Mouse (Mus musculus) kidney, postnatal 14 days (tissue): ENCODE measurements around the gene Tmem104.

Experiments used
- DNase-seq: peaks from one replicate; pipeline ENCODE4 v3.0.0; 2022; ENCODE audit warnings: mixed read lengths

Gene Tmem104

DNA sequence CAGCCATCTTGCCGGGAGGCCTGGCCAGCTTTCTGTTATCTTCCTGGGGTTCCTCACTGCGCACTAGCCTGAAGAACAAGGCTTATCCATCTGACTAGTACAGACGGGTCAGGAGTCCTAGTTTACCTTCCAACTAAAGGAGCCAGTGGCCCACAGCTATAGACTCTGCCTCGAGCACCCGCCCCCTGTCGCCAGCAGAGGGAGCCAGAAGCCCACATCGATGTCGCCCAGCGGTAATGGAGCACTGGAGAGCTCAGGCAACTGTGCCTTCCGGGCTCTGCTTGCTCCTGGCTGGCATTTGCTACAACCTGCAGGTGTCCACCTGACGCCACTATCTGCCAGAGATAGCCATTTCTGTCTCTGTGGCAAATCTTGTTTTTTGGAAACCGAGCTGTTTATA is 15.0 kb downstream of the Tmem104 start:
- peak; percentile 85 for DNase-seq

DNA sequence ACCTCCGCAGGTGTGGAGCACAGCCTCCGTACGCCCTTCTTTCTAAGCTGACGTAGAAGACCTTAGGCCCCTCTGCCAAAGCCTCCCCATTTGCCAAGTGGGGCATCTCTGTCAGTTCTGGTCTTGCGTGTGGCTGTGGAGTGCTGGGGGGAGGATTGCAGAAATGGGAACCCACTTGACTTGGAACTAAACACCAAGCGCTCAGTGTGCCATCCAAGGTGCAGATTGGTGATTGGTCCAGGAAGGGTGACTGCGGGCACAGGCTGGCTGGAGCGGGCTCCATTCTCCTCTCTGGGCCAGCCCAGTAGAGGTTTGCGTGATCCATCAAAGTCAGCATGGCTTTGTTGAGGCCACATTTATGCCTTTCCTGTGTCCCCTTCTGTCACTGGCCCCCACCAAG is 15.5 kb downstream of the Tmem104 start:
- no peak for DNase-seq

DNA sequence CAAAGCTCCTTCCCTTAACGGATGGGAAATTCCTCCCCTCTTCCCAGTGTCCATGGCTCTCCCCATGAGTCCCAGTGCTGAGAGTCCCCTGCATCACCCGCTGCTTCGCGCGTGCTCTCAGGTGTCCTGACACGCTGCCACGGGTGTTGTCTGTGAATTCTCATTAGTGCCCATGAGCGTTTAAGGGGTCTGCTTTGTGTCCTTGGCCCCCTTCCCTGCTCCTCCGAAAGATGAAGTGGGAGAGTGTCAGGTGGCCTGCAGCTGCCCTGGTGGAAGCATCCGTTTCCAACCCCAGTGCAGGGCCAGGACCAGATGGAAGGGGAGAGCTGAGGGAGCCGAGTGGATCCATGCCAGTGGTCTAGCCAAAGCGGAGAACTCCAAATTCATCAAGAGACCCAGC is 20.8 kb downstream of the Tmem104 start:
- DNase-seq: no peak

DNA sequence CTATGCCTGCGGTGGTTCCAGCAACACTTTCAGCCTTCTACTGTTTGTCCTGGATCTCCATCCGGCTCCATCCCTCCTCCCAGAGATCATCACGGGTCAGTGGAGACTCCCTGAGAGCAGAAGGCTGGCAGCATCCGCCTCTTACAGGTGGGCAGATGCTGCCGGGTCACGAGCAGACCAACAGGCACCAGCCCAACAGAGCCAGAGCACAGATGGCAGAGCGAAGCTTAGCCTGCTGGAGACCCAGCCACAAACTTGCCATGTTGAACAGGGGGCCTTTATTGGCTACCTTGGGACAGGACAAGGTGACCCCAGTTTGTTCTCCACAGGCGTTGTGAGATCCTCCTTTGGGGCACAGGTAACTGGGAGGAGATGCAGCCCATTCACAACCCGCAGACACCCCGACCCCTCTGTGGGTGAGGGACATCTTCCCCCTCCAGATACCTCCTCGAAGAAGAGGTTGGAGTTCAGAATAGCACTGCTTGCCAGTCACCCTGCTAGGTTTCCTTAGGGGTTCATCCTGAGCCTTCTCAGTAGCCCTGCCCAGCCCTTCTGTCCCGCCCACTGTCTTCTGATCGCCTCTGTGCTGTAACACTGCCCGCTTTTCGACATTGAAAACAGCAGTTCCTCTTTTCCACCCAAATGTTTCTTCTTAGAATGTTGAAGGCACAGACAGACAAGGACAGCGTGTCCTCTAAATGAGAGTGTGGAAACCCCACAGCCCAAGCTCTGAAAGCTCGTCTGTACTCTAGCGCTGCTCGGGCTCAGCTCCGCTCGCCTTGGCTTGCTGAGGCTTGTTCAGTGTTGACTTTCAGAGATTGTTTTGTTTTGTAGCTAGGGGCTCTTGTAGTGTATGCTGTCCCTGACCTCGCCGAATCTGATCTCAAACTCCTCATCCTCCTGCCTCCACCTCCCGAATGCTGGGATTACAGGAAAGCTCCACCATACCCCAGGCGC is 21.8 kb downstream of the Tmem104 start:
- no peak for DNase-seq

GRCm38 (mm10) chr11:115209958-115210357 is 22.7 kb downstream of the Tmem104 start:
- no peak for DNase-seq

DNA sequence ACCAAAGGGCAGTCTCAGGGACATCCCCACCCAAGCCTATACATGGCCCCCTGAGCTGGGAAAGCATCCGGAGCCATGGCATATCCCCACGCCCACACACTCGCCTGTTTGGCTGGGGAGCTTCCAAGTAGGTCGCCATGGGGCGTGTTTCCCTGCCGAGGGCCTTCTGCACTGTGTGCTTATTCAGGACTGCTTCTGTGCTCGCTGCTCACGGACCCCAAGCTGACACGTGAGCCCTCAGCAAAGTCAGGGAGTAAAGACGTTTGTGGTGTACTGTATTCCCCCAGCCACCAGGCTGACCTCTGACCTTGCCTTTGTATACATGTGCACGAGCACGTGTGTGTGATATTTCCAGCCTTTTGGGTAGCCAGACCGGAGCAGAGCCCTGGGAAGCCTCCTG is 24.8 kb downstream of the Tmem104 start:
- no peak for DNase-seq

DNA sequence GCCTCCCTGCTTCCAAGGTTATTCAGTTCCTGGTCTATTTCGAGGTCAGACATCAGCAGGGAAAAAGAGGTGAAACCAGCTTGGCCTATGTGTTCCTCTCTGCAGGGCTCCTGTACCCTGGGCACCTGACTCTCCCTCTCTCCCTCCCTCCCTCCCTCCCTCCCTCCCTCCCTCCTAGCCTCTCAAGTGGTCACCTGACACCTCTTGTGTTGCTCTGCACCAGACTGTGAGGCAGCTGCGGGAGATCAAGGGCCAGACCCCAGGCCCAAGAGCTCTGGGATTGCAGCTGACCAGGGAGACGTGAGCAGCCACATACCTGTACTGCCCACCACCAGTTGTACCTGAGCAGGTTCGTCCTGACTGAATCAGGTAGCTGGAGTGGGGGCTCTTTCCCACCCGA is 27.8 kb downstream of the Tmem104 start:
- no peak for DNase-seq

- no peak for DNase-seq
Measured at GRCm38 (mm10) chr11:115217439-115218410, 30.4 kb downstream of the Tmem104 start.

GRCm38 (mm10) chr11:115219263-115219662 is 32.0 kb downstream of the Tmem104 start:
- peak; percentile 26 for DNase-seq

DNA sequence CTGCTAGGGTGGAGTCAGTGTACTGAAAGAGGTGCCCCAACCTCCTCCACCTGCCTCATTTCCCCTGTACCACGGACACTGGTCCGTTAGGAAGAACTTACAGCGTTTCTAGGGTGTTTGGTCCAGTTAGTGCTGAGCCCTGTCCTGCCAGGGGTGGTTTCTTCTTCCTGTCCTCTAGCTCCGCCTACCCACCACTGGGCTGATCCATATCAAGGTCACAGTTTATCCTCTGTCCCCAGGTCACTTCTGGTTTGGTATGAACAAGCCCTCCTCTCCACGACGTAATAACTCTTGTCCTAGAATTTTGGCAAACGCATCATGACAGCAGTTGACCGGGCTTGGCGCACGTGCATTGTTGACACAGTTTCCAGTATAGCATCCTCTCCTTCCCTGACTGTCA is 32.4 kb downstream of the Tmem104 start:
- no peak for DNase-seq

DNA sequence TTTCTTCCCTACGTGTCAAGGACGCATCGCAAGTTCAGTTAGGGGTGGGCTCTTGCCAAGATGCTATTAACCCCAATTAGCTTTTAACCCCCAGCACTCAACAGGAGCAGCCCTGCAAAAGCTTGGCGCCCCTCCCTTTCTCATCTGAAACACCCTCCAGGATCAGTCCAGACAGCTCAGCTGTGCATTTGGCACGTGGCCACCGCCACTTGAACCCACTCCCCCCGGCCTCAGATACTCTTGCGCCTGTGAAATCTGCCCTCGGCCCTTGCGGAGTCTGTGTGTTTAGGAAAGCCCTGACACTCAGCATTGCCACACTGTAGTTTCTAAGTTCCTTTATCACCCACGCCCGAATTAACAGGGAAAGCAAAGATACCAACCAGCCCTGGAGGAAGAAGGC is 34.8 kb downstream of the Tmem104 start:
- peak; percentile 68 for DNase-seq

- no peak for DNase-seq
Measured at GRCm38 (mm10) chr11:115222570-115222969, 35.3 kb downstream of the Tmem104 start.

DNA sequence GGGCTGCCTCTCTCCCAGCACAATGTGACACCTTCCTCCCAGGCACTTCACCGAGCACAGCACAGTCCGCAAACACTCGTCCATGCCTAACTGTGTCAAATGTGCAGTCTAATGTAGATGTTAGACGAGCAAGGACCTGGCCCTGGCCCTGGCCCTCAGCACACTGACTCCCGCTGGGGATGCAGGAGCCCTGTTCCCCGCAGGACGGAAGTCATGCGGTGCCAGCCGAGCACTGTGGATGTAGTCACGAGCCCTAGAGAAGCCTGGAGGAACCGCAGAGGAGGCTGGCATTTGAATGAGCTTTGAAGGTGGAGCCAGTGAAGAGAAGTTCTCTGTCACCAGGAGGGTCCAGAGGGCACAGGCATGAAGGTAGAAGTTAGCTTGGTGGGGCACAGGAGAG is 36.2 kb downstream of the Tmem104 start:
- DNase-seq: no peak

DNA sequence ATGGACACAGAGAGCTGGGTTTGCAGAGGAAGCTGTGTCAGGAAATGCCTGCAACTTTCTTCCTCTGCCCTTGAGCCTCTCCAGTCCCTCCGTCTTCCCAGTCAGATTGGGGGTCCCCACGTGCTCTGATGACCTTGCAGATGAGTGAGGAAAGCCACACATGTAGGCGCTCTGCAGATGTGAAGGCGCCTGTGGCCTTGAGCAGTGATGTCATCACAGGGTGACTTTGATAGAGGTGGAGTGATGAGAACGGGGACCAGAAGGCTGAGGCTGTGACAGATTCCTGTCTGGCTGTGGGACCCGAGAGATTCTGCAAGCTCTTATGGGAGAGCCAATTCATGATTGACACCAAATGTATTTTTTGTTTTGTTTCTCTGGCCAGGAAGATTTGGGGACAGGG is 36.6 kb downstream of the Tmem104 start:
- DNase-seq: no peak

DNA sequence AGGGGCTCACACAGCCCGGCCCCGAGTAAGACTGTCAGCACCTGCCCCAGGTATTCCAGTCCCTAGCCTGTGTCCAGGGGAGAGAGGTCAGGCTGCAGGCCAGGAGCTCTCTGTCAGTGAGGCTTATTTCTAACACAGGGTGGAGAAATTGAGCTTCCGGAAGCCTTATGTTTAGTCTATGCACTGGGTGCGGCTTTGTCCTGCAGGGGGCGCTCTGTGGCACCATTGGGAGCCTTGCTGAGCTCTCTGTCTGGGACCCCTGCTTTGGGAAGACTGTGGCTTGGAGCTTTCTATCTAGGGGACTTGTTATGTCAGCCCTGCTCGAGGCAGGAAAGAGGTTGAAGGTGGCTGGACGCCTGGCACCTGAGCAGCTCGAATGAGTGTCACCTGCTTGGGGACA is 37.6 kb downstream of the Tmem104 start:
- DNase-seq: peak; percentile 42

DNA sequence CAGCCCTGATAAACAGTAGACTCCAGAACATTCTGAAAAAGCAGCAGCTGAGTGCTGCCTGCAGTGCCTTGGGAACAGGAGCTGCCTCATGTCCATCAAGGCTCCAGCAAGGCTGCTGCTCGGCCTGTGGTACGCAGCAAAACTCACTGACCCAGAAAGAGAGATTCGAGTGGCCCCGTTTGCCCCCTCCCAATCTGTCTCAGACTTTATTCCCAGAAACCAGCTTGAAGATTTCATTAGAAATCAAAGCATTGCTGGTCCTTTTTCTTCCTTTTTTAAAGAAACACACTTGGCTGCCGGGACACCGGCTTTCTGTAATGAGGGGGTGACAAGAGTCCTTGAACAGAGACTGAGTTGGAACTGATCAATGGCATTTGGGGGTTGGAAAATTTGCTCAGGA is 38.0 kb downstream of the Tmem104 start:
- no peak for DNase-seq

- no peak for DNase-seq
Measured at GRCm38 (mm10) chr11:115226811-115227491, 39.7 kb downstream of the Tmem104 start.

- DNase-seq: no peak
Measured at GRCm38 (mm10) chr11:115227640-115228039, 40.4 kb downstream of the Tmem104 start.

DNA sequence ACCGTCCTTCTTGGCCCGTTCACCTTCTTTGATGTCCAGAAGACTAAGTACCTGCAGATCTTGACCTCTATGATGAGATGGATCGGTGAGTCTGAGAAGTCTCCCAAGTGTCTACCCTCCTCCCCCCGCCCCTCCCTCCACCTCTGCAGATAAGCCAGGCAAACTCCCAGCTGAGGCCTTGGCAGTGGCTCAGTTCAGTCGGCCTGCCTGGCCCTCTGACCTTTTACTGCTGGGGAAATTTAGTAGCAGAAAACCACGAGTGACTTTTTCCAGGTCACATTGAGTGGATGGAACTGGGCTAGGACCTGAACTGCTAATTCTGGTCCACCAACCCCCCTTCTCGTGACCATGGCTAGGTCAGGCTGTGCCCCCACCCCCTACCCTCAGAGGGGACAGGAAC is 41.1 kb downstream of the Tmem104 start:
- DNase-seq: no peak

GRCm38 (mm10) chr11:115229021-115229930 is 42.0 kb downstream of the Tmem104 start:
- DNase-seq: no peak

- DNase-seq: peak; percentile 62
Measured at GRCm38 (mm10) chr11:115231168-115231915, 44.1 kb downstream of the Tmem104 start.
